Mouse (Mus musculus) midbrain, postnatal 0 days (tissue): ENCODE data around the gene Tead3. TPM values are rescaled to one million over a fixed set of nuclear protein-coding genes. Genes with fewer than 3 reads are reported as not detected.

ENCODE experiments used
- ATAC-seq: fragments of 200-750 bp; cut with Nextera tagmentation; 2 replicates; pipeline ENCODE4 v1.8.0; 2017; ENCODE audit warnings: moderate number of reproducible peaks, mild to moderate bottlenecking, moderate TSS enrichment, moderate library complexity; ENCODE audit not compliant: low FRiP score
- DNase-seq: peaks from one replicate; pipeline ENCODE4 v3.0.0-alpha.2; 2015; ENCODE audit warnings: low spot score
- H3K27ac ChIP-seq: fragments of 300-500 bp; sonication (generic); 2 replicates; pipeline ENCODE4 v1.5.1; 2014; ENCODE audit warnings: low read depth, mild to moderate bottlenecking, low read length, mixed read lengths
- H3K27me3 ChIP-seq: fragments of 300-500 bp; sonication (generic); 2 replicates; pipeline ENCODE4 v1.6.1; 2014; ENCODE audit warnings: low read length, control low read depth, mixed read lengths; ENCODE audit not compliant: insufficient read depth
- H3K36me3 ChIP-seq: fragments of 300-500 bp; sonication (generic); 2 replicates; pipeline ENCODE4 v1.6.1; 2014; ENCODE audit warnings: low read length, control low read depth, mixed read lengths; ENCODE audit not compliant: insufficient read depth
- H3K4me1 ChIP-seq: fragments of 300-500 bp; sonication (generic); 2 replicates; pipeline ENCODE4 v1.6.1; 2014; ENCODE audit warnings: mild to moderate bottlenecking, control low read depth, antibody characterized with exemption, low read length, mixed read lengths; ENCODE audit not compliant: insufficient read depth
- H3K4me2 ChIP-seq: fragments of 300-500 bp; sonication (generic); 2 replicates; pipeline ENCODE4 v1.6.1; 2014; ENCODE audit warnings: low read depth, mild to moderate bottlenecking, low read length, mixed read lengths; ENCODE audit not compliant: poor library complexity, severe bottlenecking
- H3K4me3 ChIP-seq: fragments of 300-500 bp; sonication (generic); 2 replicates; pipeline ENCODE4 v1.5.1; 2014; ENCODE audit warnings: low read depth, mild to moderate bottlenecking, low read length, moderate library complexity
- H3K9ac ChIP-seq: fragments of 300-500 bp; sonication (generic); replicated peaks from 2 replicates; pipeline ENCODE4 v1.6.1; 2014; ENCODE audit warnings: mild to moderate bottlenecking, low read length, moderate library complexity, mixed read lengths; ENCODE audit not compliant: poor library complexity, severe bottlenecking
- H3K9me3 ChIP-seq: fragments of 300-500 bp; sonication (generic); 2 replicates; pipeline ENCODE4 v1.6.1; 2016; ENCODE audit warnings: low read length, control low read depth
- CTCF ChIP-seq: IDR thresholded peaks from 2 replicates; pipeline ENCODE4 v1.5.1; 2016; ENCODE audit warnings: antibody characterized with exemption, mild to moderate bottlenecking
- WGBS: fragments of 180-500 bp; shearing (Covaris S2); extraction: QIAGEN DNeasy Blood & Tissue Kit; methylation state at CpG from one replicate; pipeline ENCODE4 v1.1.7; 2014; 5-methylcytosine and 5-hydroxymethylcytosine counted together
- polyA plus RNA-seq: library from polyadenylated mRNA; unstranded; fragments of >200 nt; fragmentation: Nextera tagmentation; extraction: Ambion mirVana; gene quantifications from 2 replicates; pipeline ENCODE4 v1.2.1, GENCODE M21; 2015
- total RNA-seq: library from RNA; depleted of rRNA; stranded (reverse); fragments of >200 nt; gene quantifications from 2 replicates; pipeline ENCODE4 v1.2.3, GENCODE M21; 2014

The Tead3 gene
- total and polyA plus RNA-seq, 2 experiments from 2014 or later: 1.2 to 5.4 TPM

DNA sequence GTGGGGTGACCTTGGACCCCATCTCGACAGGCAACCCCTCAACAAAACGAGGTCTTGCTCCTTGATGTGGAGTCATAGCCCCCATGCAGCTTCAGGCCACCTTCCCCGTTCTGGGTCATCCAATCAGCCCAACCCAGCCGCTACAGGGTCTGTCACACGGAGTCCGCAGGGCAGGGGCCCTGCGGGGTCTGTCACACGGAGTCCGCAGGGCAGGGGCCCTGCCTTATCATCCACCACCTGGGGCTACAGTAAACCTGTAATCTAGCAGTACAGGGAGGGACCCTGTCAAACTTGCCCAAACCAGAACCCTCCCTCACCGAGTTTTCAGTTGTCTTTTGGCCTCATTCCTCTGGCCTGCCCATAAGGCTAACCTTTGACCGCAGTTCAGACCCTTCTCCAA, 1.4 kb upstream of the Tead3 start:
- 25% methylated on average over 11 of the region's 11 CpGs for WGBS
- Histone ChIP-seq H3K9ac (no peak overlapping the region), H3K4me3 (no peak overlapping the region), H3K27me3 (peaks cover 11% of the 10 kb centered on the region), H3K4me1 (peaks cover 6% of the 10 kb centered on the region; the same call in 1 of the 2 replicates), H3K27ac (no peak overlapping the region), H3K4me2 (peak overlapping the region; percentile 97; the same call in 1 of the 2 replicates), H3K9me3 (no peaks in the 10 kb centered on the region), H3K36me3 (no peaks in the 10 kb centered on the region)
- no peak for TF ChIP-seq CTCF
- DNase-seq: no peak
- no peak for ATAC-seq

GRCm38 (mm10) chr17:28351353-28351890, 805 bp upstream of the Tead3 start:
- H3K27ac ChIP-seq: no peak overlapping the region
- 2% methylated on average over 23 of the region's 29 CpGs for WGBS
- DNase-seq (no peak), ATAC-seq (no peak; the same call in 1 of the 2 replicates)
- H3K36me3 ChIP-seq: no peaks in the 10 kb centered on the region
- peaks cover 6% of the 10 kb centered on the region; the same call in 1 of the 2 replicates for H3K4me1 ChIP-seq
- peak overlapping the region; percentile 62; the same call in 1 of the 2 replicates for H3K9ac ChIP-seq
- peaks cover 11% of the 10 kb centered on the region for H3K27me3 ChIP-seq
- TF ChIP-seq CTCF: no peak
- H3K4me3 ChIP-seq: peak overlapping the region; percentile 49
- H3K9me3 ChIP-seq: no peaks in the 10 kb centered on the region
- H3K4me2 ChIP-seq: peak overlapping the region; percentile 97

GRCm38 (mm10) chr17:28349901-28350465, 634 bp downstream of the Tead3 start:
- Histone ChIP-seq H3K9me3 (no peaks in the 10 kb centered on the region), H3K4me1 (peaks cover 6% of the 10 kb centered on the region; the same call in 1 of the 2 replicates), H3K4me3 (peak overlapping the region; percentile 49), H3K27ac (peak overlapping the region; percentile 62; the same call in 1 of the 2 replicates), H3K9ac (peak overlapping the region; percentile 62), H3K36me3 (no peaks in the 10 kb centered on the region), H3K27me3 (peaks cover 11% of the 10 kb centered on the region), H3K4me2 (peak overlapping the region; percentile 97)
- no peak for TF ChIP-seq CTCF
- 2% methylated on average over 17 of the region's 54 CpGs for WGBS
- DNase-seq (no peak), ATAC-seq (peak; percentile 35)

GRCm38 (mm10) chr17:28349264-28349880, 1.2 kb downstream of the Tead3 start:
- peaks cover 11% of the 10 kb centered on the region for H3K27me3 ChIP-seq
- ATAC-seq (no peak), DNase-seq (no peak)
- H3K36me3 ChIP-seq: no peaks in the 10 kb centered on the region
- peak overlapping the region; percentile 49 for H3K4me3 ChIP-seq
- no peak overlapping the region for H3K27ac ChIP-seq
- H3K4me2 ChIP-seq: peak overlapping the region; percentile 97
- H3K4me1 ChIP-seq: peaks cover 6% of the 10 kb centered on the region; the same call in 1 of the 2 replicates
- no peak for TF ChIP-seq CTCF
- H3K9ac ChIP-seq: peak overlapping the region; percentile 62; the same call in 1 of the 2 replicates
- no peaks in the 10 kb centered on the region for H3K9me3 ChIP-seq
- WGBS: 27% methylated on average over 11 of the region's 13 CpGs

DNA sequence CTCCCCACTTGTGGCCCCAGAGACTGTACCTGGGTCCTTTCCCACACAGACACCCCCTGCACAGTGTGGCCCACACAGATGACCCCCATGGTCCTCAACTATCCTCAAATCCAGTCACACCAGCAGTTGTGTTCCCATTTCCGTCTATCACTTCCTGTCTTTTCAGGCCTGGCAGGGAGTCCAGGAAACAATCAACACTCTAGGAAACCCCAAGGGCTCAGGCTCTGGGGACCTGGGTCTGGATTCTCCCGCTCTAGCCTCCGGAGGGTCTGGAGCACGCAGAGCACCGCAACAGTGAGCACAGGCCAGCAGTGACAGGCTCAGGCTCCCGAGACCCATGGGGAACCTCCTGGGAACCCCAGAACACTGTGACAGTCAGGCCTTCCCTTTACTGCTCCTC, 2.4 kb downstream of the Tead3 start:
- 57% methylated on average over 6 of the region's 6 CpGs for WGBS
- H3K36me3 ChIP-seq: no peaks in the 10 kb centered on the region
- H3K4me3 ChIP-seq: no peak overlapping the region
- H3K4me1 ChIP-seq: peaks cover 6% of the 10 kb centered on the region; the same call in 1 of the 2 replicates
- H3K4me2 ChIP-seq: no peak overlapping the region
- TF ChIP-seq CTCF: no peak
- DNase-seq (no peak), ATAC-seq (no peak)
- H3K9ac ChIP-seq: no peak overlapping the region
- no peak overlapping the region for H3K27ac ChIP-seq
- peaks cover 11% of the 10 kb centered on the region for H3K27me3 ChIP-seq
- no peaks in the 10 kb centered on the region for H3K9me3 ChIP-seq

- DNase-seq (no peak), ATAC-seq (no peak)
- H3K27ac ChIP-seq: no peak overlapping the region
- H3K9me3 ChIP-seq: no peaks in the 10 kb centered on the region
- no peaks in the 10 kb centered on the region for H3K36me3 ChIP-seq
- 81% methylated on average over 10 of the region's 10 CpGs for WGBS
- H3K27me3 ChIP-seq: peaks cover 10% of the 10 kb centered on the region
- no peak overlapping the region for H3K9ac ChIP-seq
- peaks cover 6% of the 10 kb centered on the region; the same call in 1 of the 2 replicates for H3K4me1 ChIP-seq
- H3K4me3 ChIP-seq: no peak overlapping the region
- H3K4me2 ChIP-seq: no peak overlapping the region
- no peak for TF ChIP-seq CTCF
These were observed 3.3 kb downstream of the Tead3 start for GRCm38 (mm10) chr17:28347327-28347726.
